Mouse (Mus musculus): ENCODE results near the gene Ube2r2. TPM values are rescaled to one million over a fixed set of nuclear protein-coding genes. Genes with fewer than 3 reads are reported as not detected.
A peak's percentile ranks its signal among the peaks of the same experiment; 100 is the strongest.

Gene Ube2r2
- polyA plus RNA-seq, 1 experiment from 2014 or later, result 119 TPM

GRCm38 (mm10) chr4:41124180-41124951 lies 11.2 kb upstream of the Ube2r2 start, which contains the start of gene Nol6:
Gene Nol6, minus strand, starts transcription at chr4:41124455.
- Histone ChIP-seq H3K36me3 (peaks cover 35% of the 10 kb centered on the region), H3K4me1 (peaks cover 8% of the 10 kb centered on the region), H3K9me3 (no peaks in the 10 kb centered on the region), H3K9ac (peak within 1 kb of the TSS; percentile 51), H3K4me3 (peak within 1 kb of the TSS; percentile 70), H3K27me3 (no peaks in the 10 kb centered on the region), H3K27ac (no peak within 1 kb of the TSS), H3K4me2 (replicated peaks) (peak within 1 kb of the TSS; percentile 87)
- ATAC-seq (ENCODE audit: insufficient number of reproducible peaks, insufficient read depth, low FRiP score, low TSS enrichment), result peak; percentile 99
- 4% methylated on average over 28 of the region's 29 CpGs for WGBS

- Histone ChIP-seq H3K9ac (no peak overlapping the region), H3K9me3 (no peaks in the 10 kb centered on the region), H3K4me3 (no peak overlapping the region), H3K27ac (no peak overlapping the region), H3K4me1 (0 out of 2 replicates have a peak, but pooled peaks cover 1% of the 10 kb centered on the region), H3K36me3 (no peaks in the 10 kb centered on the region), H3K4me2 (replicated peaks) (no peak overlapping the region), H3K27me3 (no peaks in the 10 kb centered on the region)
- 7% methylated on average over 2 of the region's 2 CpGs for WGBS
- peak; percentile 53; the same call in 1 of the 2 replicates for ATAC-seq (ENCODE audit: insufficient number of reproducible peaks, insufficient read depth, low FRiP score, low TSS enrichment)
Observed at GRCm38 (mm10) chr4:41129406-41129805, 6.1 kb upstream of the Ube2r2 start.

GRCm38 (mm10) chr4:41129836-41130235 lies 5.7 kb upstream of the Ube2r2 start:
- Histone ChIP-seq H3K4me1 (0 out of 2 replicates have a peak, but pooled peaks cover 3% of the 10 kb centered on the region), H3K27ac (no peak overlapping the region), H3K27me3 (no peaks in the 10 kb centered on the region), H3K4me2 (replicated peaks) (no peak overlapping the region), H3K9me3 (no peaks in the 10 kb centered on the region), H3K4me3 (no peak overlapping the region), H3K36me3 (no peaks in the 10 kb centered on the region), H3K9ac (no peak overlapping the region)
- ATAC-seq (ENCODE audit: insufficient number of reproducible peaks, insufficient read depth, low FRiP score, low TSS enrichment), result no peak
- WGBS, result 78% methylated on average over 3 of the region's 3 CpGs

- Histone ChIP-seq H3K27me3 (no peaks in the 10 kb centered on the region), H3K9ac (no peak overlapping the region), H3K4me2 (replicated peaks) (no peak overlapping the region), H3K4me1 (0 out of 2 replicates have a peak, but pooled peaks cover 3% of the 10 kb centered on the region), H3K9me3 (no peaks in the 10 kb centered on the region), H3K4me3 (no peak overlapping the region), H3K36me3 (no peaks in the 10 kb centered on the region), H3K27ac (no peak overlapping the region)
- ATAC-seq (ENCODE audit: insufficient number of reproducible peaks, insufficient read depth, low FRiP score, low TSS enrichment), result no peak
- 81% methylated on average over 6 of the region's 6 CpGs for WGBS
Observed at GRCm38 (mm10) chr4:41132471-41132870, 3.1 kb upstream of the Ube2r2 start.

- no peak for ATAC-seq (ENCODE audit: insufficient number of reproducible peaks, insufficient read depth, low FRiP score, low TSS enrichment)
- H3K4me2 ChIP-seq (replicated peaks), result no peak overlapping the region
- no peak overlapping the region for H3K4me3 ChIP-seq
- 84% methylated on average over 6 of the region's 6 CpGs for WGBS
- H3K27ac ChIP-seq, result no peak overlapping the region
- no peaks in the 10 kb centered on the region for H3K27me3 ChIP-seq
- peaks cover 4% of the 10 kb centered on the region; the same call in 1 of the 2 replicates for H3K36me3 ChIP-seq
- no peak overlapping the region for H3K9ac ChIP-seq
- no peaks in the 10 kb centered on the region for H3K9me3 ChIP-seq
- H3K4me1 ChIP-seq, result 0 out of 2 replicates have a peak, but pooled peaks cover 3% of the 10 kb centered on the region
Observed at GRCm38 (mm10) chr4:41133529-41134291, 1.8 kb upstream of the Ube2r2 start.

GRCm38 (mm10) chr4:41134935-41135710 lies 420 bp upstream of the Ube2r2 start:
- Histone ChIP-seq H3K27me3 (no peaks in the 10 kb centered on the region), H3K36me3 (peaks cover 11% of the 10 kb centered on the region; the same call in 1 of the 2 replicates), H3K4me3 (peak overlapping the region; percentile 72), H3K27ac (peak overlapping the region; percentile 98), H3K9me3 (no peaks in the 10 kb centered on the region), H3K4me2 (replicated peaks) (peak overlapping the region; percentile 58), H3K4me1 (0 out of 2 replicates have a peak, but pooled peaks cover 3% of the 10 kb centered on the region), H3K9ac (peak overlapping the region; percentile 99)
- 0% methylated on average over 25 of the region's 70 CpGs for WGBS
- peak; percentile 95 for ATAC-seq (ENCODE audit: insufficient number of reproducible peaks, insufficient read depth, low FRiP score, low TSS enrichment)

- no peak for ATAC-seq (ENCODE audit: insufficient number of reproducible peaks, insufficient read depth, low FRiP score, low TSS enrichment)
- peak overlapping the region; percentile 98 for H3K27ac ChIP-seq
- H3K4me2 ChIP-seq (replicated peaks), result peak overlapping the region; percentile 58
- H3K4me1 ChIP-seq, result 0 out of 2 replicates have a peak, but pooled peaks cover 3% of the 10 kb centered on the region
- no peaks in the 10 kb centered on the region for H3K27me3 ChIP-seq
- WGBS, result 0% methylated on average over 4 of the region's 4 CpGs
- H3K4me3 ChIP-seq, result peak overlapping the region; percentile 72
- H3K9me3 ChIP-seq, result no peaks in the 10 kb centered on the region
- H3K36me3 ChIP-seq, result peaks cover 21% of the 10 kb centered on the region; the same call in 1 of the 2 replicates
- H3K9ac ChIP-seq, result peak overlapping the region; percentile 99
Observed at GRCm38 (mm10) chr4:41136454-41136805, 887 bp downstream of the Ube2r2 start.

- no peak for ATAC-seq (ENCODE audit: insufficient number of reproducible peaks, insufficient read depth, low FRiP score, low TSS enrichment)
- WGBS, result 0% methylated on average over 8 of the region's 8 CpGs
- H3K9ac ChIP-seq, result peak overlapping the region; percentile 99
Observed at GRCm38 (mm10) chr4:41136811-41137210, 1.3 kb downstream of the Ube2r2 start.

GRCm38 (mm10) chr4:41140174-41140875 lies 4.8 kb downstream of the Ube2r2 start:
- ATAC-seq (ENCODE audit: insufficient number of reproducible peaks, insufficient read depth, low FRiP score, low TSS enrichment), result no peak

More at GRCm38 (mm10) chr4:41136811-41137210, 1.3 kb downstream of the Ube2r2 start:
- peak overlapping the region; percentile 98 for H3K27ac ChIP-seq
- peaks cover 21% of the 10 kb centered on the region; the same call in 1 of the 2 replicates for H3K36me3 ChIP-seq
- H3K27me3 ChIP-seq, result no peaks in the 10 kb centered on the region
- H3K9me3 ChIP-seq, result no peaks in the 10 kb centered on the region
- peak overlapping the region; percentile 72 for H3K4me3 ChIP-seq
- H3K4me2 ChIP-seq (replicated peaks), result peak overlapping the region; percentile 58
- 0 out of 2 replicates have a peak, but pooled peaks cover 3% of the 10 kb centered on the region for H3K4me1 ChIP-seq

GRCm38 (mm10) chr4:41142601-41143000 lies 7.1 kb downstream of the Ube2r2 start:
- no peak overlapping the region for H3K27ac ChIP-seq
- H3K4me2 ChIP-seq (replicated peaks), result no peak overlapping the region
- H3K36me3 ChIP-seq, result peaks cover 21% of the 10 kb centered on the region; the same call in 1 of the 2 replicates
- no peaks in the 10 kb centered on the region for H3K27me3 ChIP-seq
- H3K9ac ChIP-seq, result no peak overlapping the region
- no peaks in the 10 kb centered on the region for H3K9me3 ChIP-seq
- H3K4me3 ChIP-seq, result no peak overlapping the region
- H3K4me1 ChIP-seq, result no peaks in the 10 kb centered on the region
- no peak for ATAC-seq (ENCODE audit: insufficient number of reproducible peaks, insufficient read depth, low FRiP score, low TSS enrichment)
- 93% methylated on average over 2 of the region's 2 CpGs for WGBS

More at GRCm38 (mm10) chr4:41140174-41140875, 4.8 kb downstream of the Ube2r2 start:
- Histone ChIP-seq H3K4me3 (no peak overlapping the region), H3K27me3 (no peaks in the 10 kb centered on the region), H3K36me3 (peaks cover 21% of the 10 kb centered on the region; the same call in 1 of the 2 replicates), H3K27ac (no peak overlapping the region), H3K4me1 (no peaks in the 10 kb centered on the region), H3K4me2 (replicated peaks) (no peak overlapping the region), H3K9ac (no peak overlapping the region), H3K9me3 (no peaks in the 10 kb centered on the region)
- 94% methylated on average over 6 of the region's 6 CpGs for WGBS
